Mouse (Mus musculus): ENCODE data around the gene Timm17a.

- TF ChIP-seq POLR2A (IDR thresholded peaks at IDR 0.05; ENCODE audit: low read depth, low read length), result peak; percentile 60
- TF ChIP-seq CTCF (conservative IDR thresholded peaks at IDR 0.05; ENCODE audit: insufficient read depth, insufficient read length, low read depth, low read length), result no peak
These were observed 29.7 kb downstream of the Timm17a start, which contains the start of gene Rnpep for GRCm38 (mm10) chr1:135283826-135284291.
